Mouse (Mus musculus) E14TG2a.4 (cell line): Measurements from ENCODE around the gene Hoxc8.

Experiments
- H3K27me3 ChIP-seq: 2 replicates; pipeline ENCODE4 v1.6.1; 2014; ENCODE audit warnings: low read length, control low read depth; ENCODE audit not compliant: insufficient read depth
- H3K36me3 ChIP-seq: 2 replicates; pipeline ENCODE4 v1.6.1; 2014; ENCODE audit warnings: low read length, control low read depth; ENCODE audit not compliant: insufficient read depth
- H3K4me1 ChIP-seq: replicated peaks from 2 replicates; pipeline ENCODE4 v1.6.1; 2014; ENCODE audit warnings: low read depth, low read length, control low read depth
- H3K4me3 ChIP-seq: replicated peaks from 2 replicates; pipeline ENCODE4 v1.5.1; 2014; ENCODE audit warnings: mild to moderate bottlenecking, low read length
- H3K9me3 ChIP-seq: 2 replicates; pipeline ENCODE4 v1.6.1; 2014; ENCODE audit warnings: low read length, control low read depth
- CTCF ChIP-seq: conservative IDR thresholded peaks from 2 replicates; pipeline ENCODE4 v1.5.1; 2014; ENCODE audit warnings: low read length
- NANOG ChIP-seq: IDR thresholded peaks from 2 replicates; pipeline ENCODE4 v1.6.1; 2014; ENCODE audit warnings: borderline replicate concordance, low read length, mixed read lengths
- POU5F1 ChIP-seq: IDR thresholded peaks from 2 replicates; pipeline ENCODE4 v1.6.1; 2014; ENCODE audit warnings: low read length, borderline replicate concordance

Gene Hoxc8

GRCm38 (mm10) chr15:102984925-102985324, 5.5 kb upstream of the Hoxc8 start:
- peaks cover 15% of the 10 kb centered on the region for H3K9me3 ChIP-seq
- no peaks in the 10 kb centered on the region for H3K36me3 ChIP-seq
- H3K4me3 ChIP-seq = no peak overlapping the region
- peaks cover 27% of the 10 kb centered on the region for H3K4me1 ChIP-seq
- peaks cover 100% of the 10 kb centered on the region for H3K27me3 ChIP-seq
- TF ChIP-seq POU5F1 (no peak), NANOG (no peak), CTCF (no peak)

- peaks cover 17% of the 10 kb centered on the region for H3K9me3 ChIP-seq
- peaks cover 27% of the 10 kb centered on the region for H3K4me1 ChIP-seq
- no peaks in the 10 kb centered on the region for H3K36me3 ChIP-seq
- peaks cover 99% of the 10 kb centered on the region for H3K27me3 ChIP-seq
- H3K4me3 ChIP-seq = 0 out of 2 replicates have a peak overlapping the region, but pooled peaks have one; percentile 17
- no peak for TF ChIP-seq POU5F1
- peak; percentile 69 for TF ChIP-seq CTCF
Measured at GRCm38 (mm10) chr15:102987124-102987833, 3.1 kb upstream of the Hoxc8 start.

DNA sequence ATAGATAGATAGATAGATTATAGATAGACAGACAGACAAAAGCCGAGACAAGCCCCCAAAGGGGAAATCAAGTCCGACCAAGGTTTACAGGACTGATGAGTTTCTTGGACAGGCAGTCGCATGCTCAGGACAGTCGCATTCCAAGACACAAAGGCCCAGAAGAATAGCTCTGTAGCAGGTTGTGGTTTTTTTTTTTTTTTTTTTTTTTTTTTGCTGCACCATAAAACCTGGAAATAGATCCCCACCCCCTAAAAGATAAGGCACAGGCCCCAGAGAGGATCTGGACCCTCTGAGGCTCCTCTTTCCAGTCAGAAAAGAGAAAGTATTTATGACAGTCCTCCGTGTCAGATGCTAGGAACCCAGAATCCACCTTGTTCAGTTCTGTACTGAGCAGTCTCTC, 2.3 kb upstream of the Hoxc8 start:
- H3K9me3 ChIP-seq = peaks cover 17% of the 10 kb centered on the region
- H3K27me3 ChIP-seq = peaks cover 99% of the 10 kb centered on the region
- H3K36me3 ChIP-seq = no peaks in the 10 kb centered on the region
- no peak overlapping the region for H3K4me3 ChIP-seq
- TF ChIP-seq NANOG = no peak
- no peak for TF ChIP-seq CTCF
- TF ChIP-seq POU5F1 = no peak
- peaks cover 28% of the 10 kb centered on the region for H3K4me1 ChIP-seq

- Histone ChIP-seq H3K27me3 (peaks cover 98% of the 10 kb centered on the region), H3K4me3 (no peak overlapping the region), H3K9me3 (0 out of 2 replicates have a peak, but pooled peaks cover 3% of the 10 kb centered on the region), H3K4me1 (peaks cover 30% of the 10 kb centered on the region), H3K36me3 (no peaks in the 10 kb centered on the region)
- TF ChIP-seq NANOG (no peak), CTCF (no peak), POU5F1 (no peak)
Measured at GRCm38 (mm10) chr15:102991782-102992181, 1.4 kb downstream of the Hoxc8 start.

DNA sequence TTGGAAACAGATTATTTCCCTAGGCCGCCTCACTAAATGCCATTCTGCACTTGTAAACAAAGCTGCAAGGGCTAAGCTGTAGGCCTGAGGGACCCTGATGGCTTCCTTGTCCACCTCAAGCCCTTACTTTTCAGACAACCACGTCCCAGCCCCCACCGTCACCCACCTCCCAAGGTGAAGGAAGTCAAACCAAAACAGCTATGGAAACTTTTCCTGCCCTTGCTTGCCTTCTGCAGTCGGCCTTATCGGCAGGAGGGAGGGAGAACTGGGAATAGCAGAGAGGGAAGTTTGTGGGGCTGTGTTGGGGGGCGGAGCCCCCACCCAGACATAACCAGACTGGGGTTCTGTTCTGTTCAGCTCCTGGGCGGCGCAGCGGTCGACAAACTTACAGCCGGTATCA, 1.8 kb downstream of the Hoxc8 start:
- H3K36me3 ChIP-seq = no peaks in the 10 kb centered on the region
- 0 out of 2 replicates have a peak, but pooled peaks cover 3% of the 10 kb centered on the region for H3K9me3 ChIP-seq
- TF ChIP-seq NANOG (no peak), CTCF (no peak), POU5F1 (no peak)
- no peak overlapping the region for H3K4me3 ChIP-seq
- peaks cover 26% of the 10 kb centered on the region for H3K4me1 ChIP-seq
- peaks cover 97% of the 10 kb centered on the region for H3K27me3 ChIP-seq

DNA sequence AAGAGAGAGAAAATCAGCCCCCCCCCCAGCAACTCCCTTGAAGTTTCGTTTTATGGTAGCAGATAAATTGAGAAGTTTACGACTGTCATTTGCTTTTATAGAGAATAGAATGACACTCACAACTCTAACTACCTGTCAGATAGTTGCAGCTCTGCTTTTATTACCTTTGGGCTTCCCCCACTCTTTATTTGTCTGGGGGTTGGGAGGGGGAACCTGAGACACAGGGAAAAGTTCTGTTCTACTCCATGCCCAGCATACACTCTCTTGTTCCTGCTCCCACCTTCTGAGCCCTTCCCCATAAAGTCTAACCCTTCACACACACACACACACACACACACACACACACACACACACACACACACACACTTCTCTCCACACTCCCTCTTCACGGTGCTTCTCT, 2.5 kb downstream of the Hoxc8 start:
- peaks cover 28% of the 10 kb centered on the region for H3K4me1 ChIP-seq
- 0 out of 2 replicates have a peak, but pooled peaks cover 3% of the 10 kb centered on the region for H3K9me3 ChIP-seq
- no peaks in the 10 kb centered on the region for H3K36me3 ChIP-seq
- TF ChIP-seq CTCF (no peak), POU5F1 (no peak), NANOG (no peak)
- peaks cover 97% of the 10 kb centered on the region for H3K27me3 ChIP-seq
- no peak overlapping the region for H3K4me3 ChIP-seq

DNA sequence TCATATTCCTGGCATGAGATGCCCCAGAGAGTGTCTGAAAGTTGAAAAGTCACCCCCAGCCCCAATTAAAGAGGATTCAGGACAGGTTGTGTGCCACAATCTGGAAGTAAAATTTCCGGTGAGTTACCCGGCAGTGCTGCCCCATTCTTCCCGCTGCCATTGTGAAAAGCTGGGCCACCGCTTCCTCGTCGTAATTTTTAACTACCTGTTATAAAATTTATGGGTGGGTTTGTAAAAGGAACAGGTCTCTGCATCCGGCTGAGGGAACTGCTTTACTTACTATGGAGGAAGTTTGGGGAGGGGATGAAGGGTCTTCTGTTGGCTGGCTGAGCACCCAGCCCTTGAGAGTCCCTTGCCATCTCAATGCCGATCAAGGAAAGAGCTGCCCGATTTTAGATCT, 6.1 kb downstream of the Hoxc8 start:
- TF ChIP-seq POU5F1 = no peak
- TF ChIP-seq CTCF = no peak
- no peak for TF ChIP-seq NANOG
- Histone ChIP-seq H3K9me3 (0 out of 2 replicates have a peak, but pooled peaks cover 3% of the 10 kb centered on the region), H3K27me3 (peaks cover 98% of the 10 kb centered on the region), H3K4me3 (no peak overlapping the region), H3K36me3 (no peaks in the 10 kb centered on the region), H3K4me1 (peaks cover 48% of the 10 kb centered on the region)

DNA sequence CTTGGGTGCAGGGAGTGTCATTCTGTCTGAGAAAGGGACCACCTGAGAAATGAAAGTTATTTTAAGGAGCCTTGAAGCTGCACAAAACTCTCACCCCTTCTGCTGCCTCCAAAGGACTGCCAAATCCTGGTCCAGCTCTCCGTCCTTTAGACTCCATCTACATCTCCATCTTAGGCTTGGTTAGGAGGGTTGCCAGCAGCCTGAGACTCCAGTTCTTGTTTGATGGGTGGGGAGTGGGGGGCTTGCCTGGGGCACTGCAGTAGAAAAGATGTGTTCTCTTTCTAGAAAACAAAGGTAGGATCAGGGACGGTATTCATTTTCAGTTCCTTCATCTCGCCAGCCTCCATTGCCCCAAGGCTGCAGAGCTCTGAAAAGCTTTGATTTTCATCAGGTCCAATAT, 7.0 kb downstream of the Hoxc8 start:
- TF ChIP-seq NANOG = no peak
- TF ChIP-seq POU5F1 = no peak
- no peak for TF ChIP-seq CTCF
- Histone ChIP-seq H3K36me3 (no peaks in the 10 kb centered on the region), H3K4me3 (no peak overlapping the region), H3K27me3 (peaks cover 98% of the 10 kb centered on the region), H3K4me1 (peaks cover 44% of the 10 kb centered on the region), H3K9me3 (no peaks in the 10 kb centered on the region)

DNA sequence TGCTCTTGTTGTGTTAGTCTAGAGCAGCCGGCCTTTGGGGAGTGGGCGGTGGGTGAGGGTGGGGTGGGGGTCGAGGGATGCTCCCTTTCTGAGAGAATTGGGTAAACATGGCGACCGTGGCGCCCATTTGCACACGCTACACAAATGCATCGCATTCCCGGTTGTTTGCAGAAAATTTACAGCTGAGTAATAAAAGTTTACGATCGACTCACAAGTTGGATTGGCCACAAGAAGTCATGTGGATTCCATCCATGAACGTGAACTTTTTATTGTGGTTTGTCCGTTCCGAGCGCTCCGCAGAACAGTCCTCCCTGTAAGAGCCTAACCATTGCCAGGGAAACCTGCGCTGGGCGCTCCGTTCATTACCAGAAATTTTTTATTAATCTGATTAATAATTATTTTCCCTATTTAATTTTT, 7.5 kb downstream of the Hoxc8 start, which contains the start of gene Hoxc6:
TSS of gene Hoxc6 (plus strand) at position 319 of the 417 bp plus-strand sequence.
- Histone ChIP-seq H3K9me3 (no peaks in the 10 kb centered on the region), H3K4me1 (peaks cover 45% of the 10 kb centered on the region)

More for the DNA sequence above, 7.5 kb downstream of the Hoxc8 start, which contains the start of gene Hoxc6:
- TF ChIP-seq CTCF (no peak), NANOG (no peak), POU5F1 (no peak)
- Histone ChIP-seq H3K36me3 (no peaks in the 10 kb centered on the region), H3K4me3 (peak within 1 kb of the TSS; percentile 63), H3K27me3 (peaks cover 98% of the 10 kb centered on the region)
